Mouse (Mus musculus): Measurements from ENCODE around the gene Hoxb8. TPM values are rescaled to one million over a fixed set of nuclear protein-coding genes. Genes with fewer than 3 reads are reported as not detected.

Gene Hoxb8
- total RNA-seq, 2 experiments from 2014 or later: not detected

DNA sequence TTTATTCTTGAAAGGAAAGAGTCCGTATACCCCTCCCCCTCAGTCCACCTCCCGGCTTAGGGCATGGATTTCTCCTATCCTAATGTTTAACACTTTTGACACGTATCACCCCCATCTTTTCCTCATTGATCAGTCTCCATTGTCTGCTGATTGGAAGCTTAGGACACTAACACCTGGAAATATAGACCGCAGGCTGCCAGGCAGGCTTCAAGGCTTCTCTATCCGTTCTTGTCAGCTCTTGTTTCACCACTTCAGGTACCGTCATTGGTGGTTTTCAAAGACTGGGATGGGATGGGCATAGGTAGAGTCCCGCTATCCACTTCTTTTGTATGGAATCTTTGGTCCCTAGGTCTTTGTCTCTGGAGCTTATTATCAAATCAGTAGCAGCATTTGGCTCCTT, 45.4 kb downstream of the Hoxb8 start:
- ATAC-seq (ENCODE audit: poor library complexity, severe bottlenecking): no peak

DNA sequence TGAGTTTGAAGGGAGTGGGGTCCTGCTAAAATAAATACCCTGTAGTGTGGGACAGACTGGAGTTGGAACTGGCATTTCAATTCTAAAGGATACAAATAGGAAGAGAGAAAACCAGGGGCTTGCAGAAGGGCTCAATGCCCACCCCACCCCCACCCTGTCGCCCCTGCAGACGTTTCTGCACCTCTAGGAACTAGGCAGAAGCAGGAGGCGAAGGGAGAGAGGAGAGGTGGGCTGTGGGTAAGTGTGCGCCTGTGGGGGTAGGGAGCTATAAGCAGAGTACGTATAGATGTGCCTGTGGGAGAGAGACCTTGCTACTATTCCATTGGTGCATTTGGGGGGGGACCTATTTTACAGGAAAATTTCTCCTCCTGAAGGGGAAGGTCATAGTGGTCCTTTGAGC, 46.0 kb downstream of the Hoxb8 start:
- ATAC-seq (ENCODE audit: poor library complexity, severe bottlenecking): no peak

DNA sequence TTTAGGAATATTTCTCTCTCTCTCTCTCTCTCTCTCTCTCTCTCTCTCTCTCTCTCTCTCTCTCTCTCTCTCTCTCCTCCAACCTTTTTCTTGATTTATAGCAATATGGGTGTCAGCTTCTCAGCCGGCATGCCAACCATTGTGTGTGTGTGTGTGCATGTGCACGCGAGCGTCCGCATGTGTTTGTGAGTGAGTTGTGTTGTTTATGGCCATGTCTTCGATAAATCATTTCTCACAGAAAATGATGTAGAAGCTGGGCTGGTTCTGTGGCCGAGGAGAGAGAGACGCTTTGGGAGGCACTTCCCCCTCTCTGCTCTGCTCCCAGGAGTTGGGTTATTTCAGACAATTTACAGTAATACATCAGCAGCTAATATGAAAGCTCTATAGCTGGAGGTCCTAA, 46.9 kb downstream of the Hoxb8 start:
- no peak for ATAC-seq (ENCODE audit: poor library complexity, severe bottlenecking)

DNA sequence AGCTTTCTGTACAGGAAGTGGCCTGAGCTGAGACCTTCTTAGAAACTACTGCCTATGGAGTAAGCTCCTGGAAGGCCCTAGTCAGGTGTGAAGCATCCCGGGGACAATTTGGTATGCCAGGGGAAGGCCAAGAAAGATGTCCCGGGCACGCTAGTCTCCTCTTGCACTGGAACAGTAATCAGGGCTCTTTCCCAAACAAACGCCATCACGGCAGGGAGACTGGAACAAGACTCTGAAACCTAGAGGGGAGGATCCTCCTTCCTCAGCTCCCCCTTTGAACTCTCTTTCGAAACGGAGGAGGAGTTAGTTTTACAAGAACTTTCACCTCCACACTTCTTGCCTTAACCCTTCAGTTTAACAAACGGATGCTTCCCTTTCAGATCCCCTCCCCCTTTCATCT, 50.4 kb downstream of the Hoxb8 start:
- no peak for ATAC-seq (ENCODE audit: poor library complexity, severe bottlenecking)

DNA sequence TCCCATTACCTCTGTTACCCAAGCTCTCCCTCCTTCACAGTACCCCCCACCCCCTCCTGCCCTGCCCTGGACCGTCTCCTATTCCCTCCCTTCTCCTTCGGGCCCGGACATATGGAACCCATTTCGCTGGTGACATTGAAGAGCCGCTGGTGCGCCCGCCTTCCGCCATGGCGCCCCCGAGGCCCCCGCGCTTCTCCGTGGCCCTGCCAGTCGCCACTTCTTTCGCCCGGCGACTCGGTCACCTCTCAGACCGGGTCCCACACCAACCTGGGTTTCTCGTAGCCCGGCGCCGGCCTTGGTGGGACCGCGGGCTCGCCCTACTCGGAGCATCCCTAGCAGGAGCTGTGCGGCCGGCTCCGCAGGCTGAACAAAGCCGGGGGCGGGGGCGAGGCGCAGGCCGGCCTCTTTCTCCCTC, 50.9 kb downstream of the Hoxb8 start:
- ATAC-seq (ENCODE audit: poor library complexity, severe bottlenecking): no peak

DNA sequence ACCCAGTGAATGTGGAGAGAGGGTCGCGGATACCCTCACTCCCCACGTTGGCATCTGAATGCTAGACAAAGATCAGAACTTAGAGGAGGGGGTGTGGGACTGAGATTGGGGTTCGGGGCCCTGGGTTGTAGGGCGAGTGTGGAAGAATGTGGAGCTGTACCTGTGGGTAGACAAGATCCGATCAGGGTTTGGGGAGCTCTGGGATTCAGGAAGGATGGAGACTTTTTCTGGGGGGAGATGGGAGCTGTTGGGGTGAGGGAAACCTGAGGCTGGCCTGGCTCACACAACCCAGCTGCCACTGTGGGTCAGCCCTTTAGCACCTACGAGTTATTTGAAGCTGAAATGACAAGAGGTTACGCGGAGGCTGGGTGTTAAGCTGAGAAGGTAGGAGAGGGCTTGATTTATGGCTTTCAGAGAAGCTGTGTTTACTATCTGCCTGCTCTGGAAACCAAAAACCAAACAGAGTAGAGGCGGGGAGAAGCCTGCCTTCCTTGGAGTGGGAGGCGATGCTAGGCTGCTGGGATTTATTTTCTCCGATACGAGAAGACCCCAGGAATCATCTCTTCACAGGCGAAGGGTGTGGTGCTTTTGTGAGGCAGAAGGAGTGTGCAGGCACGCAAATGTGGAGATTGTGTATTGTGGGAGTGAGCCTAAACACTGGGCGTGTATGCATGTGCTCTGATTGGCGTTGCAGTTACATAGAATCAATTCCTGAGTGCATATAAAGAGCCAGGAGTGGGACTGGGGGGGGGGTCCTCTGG, 51.7 kb downstream of the Hoxb8 start:
- ATAC-seq (ENCODE audit: poor library complexity, severe bottlenecking): no peak

DNA sequence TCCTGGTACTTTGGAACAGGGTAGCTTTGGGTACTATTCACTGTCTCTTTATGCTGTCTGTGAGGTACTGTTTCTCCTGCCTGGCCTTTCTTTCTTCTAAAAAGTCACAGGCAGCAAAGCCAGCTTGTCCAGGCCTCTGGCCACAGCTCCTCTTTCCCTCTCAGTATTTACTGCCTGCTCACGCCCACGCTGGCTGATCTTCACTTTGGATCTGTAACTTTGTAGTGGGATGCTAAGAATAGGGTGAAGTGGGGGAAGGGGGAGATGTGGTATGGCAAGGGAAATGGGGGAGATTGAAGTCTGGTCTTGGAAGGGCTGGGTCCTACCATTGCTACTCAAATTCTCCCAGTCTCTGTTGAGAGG, 52.3 kb downstream of the Hoxb8 start:
- ATAC-seq (ENCODE audit: poor library complexity, severe bottlenecking): no peak

Other genes with a start within 250 kb of the Hoxb8 start
- gene Snf8, start 247.0 kb upstream of the Hoxb8 start, total RNA-seq (2015): 80.1 and 93.3 TPM in 2 replicates
- gene Snf8, start 247.0 kb upstream of the Hoxb8 start, total RNA-seq (2017): 47.6 and 59.8 TPM in 2 replicates
- gene Ube2z, start 216.5 kb upstream of the Hoxb8 start, total RNA-seq (2015): 22.5 and 22.8 TPM in 2 replicates
- 20.8 and 21.5 TPM in 2 replicates for gene Ube2z, start 216.5 kb upstream of the Hoxb8 start, total RNA-seq (2017)
- 192 and 203 TPM in 2 replicates for gene Atp5g1, start 206.2 kb upstream of the Hoxb8 start, total RNA-seq (2015)
- gene Atp5g1, start 206.2 kb upstream of the Hoxb8 start, total RNA-seq (2017): 24.3 and 35.9 TPM in 2 replicates
- gene Calcoco2, start 169.9 kb upstream of the Hoxb8 start, total RNA-seq (2015): not detected in 2 replicates
- gene Calcoco2, start 169.9 kb upstream of the Hoxb8 start, total RNA-seq (2017): not detected in 2 replicates
- not detected in 2 replicates for gene Ttll6, start 148.1 kb upstream of the Hoxb8 start, total RNA-seq (2015)
- gene Ttll6, start 148.1 kb upstream of the Hoxb8 start, total RNA-seq (2017): not detected in 2 replicates
- gene Hoxb13, start 87.6 kb upstream of the Hoxb8 start, total RNA-seq (2015): not detected in 2 replicates
- not detected in 2 replicates for gene Hoxb13, start 87.6 kb upstream of the Hoxb8 start, total RNA-seq (2017)
- gene Hoxb9, start 10.4 kb upstream of the Hoxb8 start, total RNA-seq (2015): not detected in 2 replicates
- gene Hoxb9, start 10.4 kb upstream of the Hoxb8 start, total RNA-seq (2017): not detected in 2 replicates
- 0.11 TPM in 1 of 2 replicates, not detected in the other for gene Hoxb7, start 4.7 kb downstream of the Hoxb8 start, total RNA-seq (2015)
- not detected in 2 replicates for gene Hoxb7, start 4.7 kb downstream of the Hoxb8 start, total RNA-seq (2017)
- not detected in 2 replicates for gene Hoxb6, start 10.6 kb downstream of the Hoxb8 start, total RNA-seq (2015)
- gene Hoxb6, start 10.6 kb downstream of the Hoxb8 start, total RNA-seq (2017): not detected in 2 replicates
- gene Hoxb5, start 21.4 kb downstream of the Hoxb8 start, total RNA-seq (2015): not detected in 2 replicates
- gene Hoxb5, start 21.4 kb downstream of the Hoxb8 start, total RNA-seq (2017): not detected in 2 replicates
- 2.9 and 3.4 TPM in 2 replicates for gene Hoxb4, start 36.4 kb downstream of the Hoxb8 start, total RNA-seq (2015)
- gene Hoxb4, start 36.4 kb downstream of the Hoxb8 start, total RNA-seq (2017): 3.7 and 4.0 TPM in 2 replicates
- gene Hoxb3, start 41.4 kb downstream of the Hoxb8 start, total RNA-seq (2015): 0.75 and 1.4 TPM in 2 replicates
- 0.12 and 0.44 TPM in 2 replicates for gene Hoxb3, start 41.4 kb downstream of the Hoxb8 start, total RNA-seq (2017)
- gene Hoxb2, start 68.6 kb downstream of the Hoxb8 start, total RNA-seq (2015): 0.09 TPM in 1 of 2 replicates, not detected in the other
- gene Hoxb2, start 68.6 kb downstream of the Hoxb8 start, total RNA-seq (2017): 0.77 TPM in 1 of 2 replicates, not detected in the other
- gene Hoxb1, start 83.8 kb downstream of the Hoxb8 start, total RNA-seq (2015): not detected in 2 replicates
- gene Hoxb1, start 83.8 kb downstream of the Hoxb8 start, total RNA-seq (2017): not detected in 2 replicates
- 5.2 and 8.5 TPM in 2 replicates for gene Skap1, start 182.7 kb downstream of the Hoxb8 start, total RNA-seq (2015)
- 3.8 and 5.0 TPM in 2 replicates for gene Skap1, start 182.7 kb downstream of the Hoxb8 start, total RNA-seq (2017)